Mouse (Mus musculus): ENCODE measurements at regions not wholly inside any gene's neighbourhood (a gene's known extent, or its start where the extent isn't known, plus 50 kb on each side); places are given as distances from the start of the nearest gene placed in this dataset.
A peak's percentile ranks its signal among the peaks of the same experiment; 100 is the strongest.

DNA sequence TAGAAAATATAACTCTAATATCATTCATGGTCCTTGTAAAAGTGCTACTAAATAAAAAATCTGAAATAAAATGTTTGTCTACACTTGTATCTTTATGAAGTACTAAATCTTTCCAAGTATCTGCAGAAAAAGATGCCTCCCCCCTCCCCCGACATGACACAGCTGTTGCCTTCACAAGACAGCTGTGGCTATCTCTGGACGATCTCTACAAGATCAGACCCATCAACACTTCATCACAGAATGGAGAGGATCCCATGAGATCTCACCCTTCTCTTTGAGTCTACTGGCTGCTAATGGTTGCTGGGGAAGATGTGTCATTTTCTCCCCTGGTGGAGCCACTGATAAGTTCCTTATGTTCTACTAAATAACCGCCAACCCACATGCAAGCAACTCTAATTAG is 116.0 kb upstream of the Dab2 start:
- DNase-seq (ENCODE audit: low spot score in 2 of 2), result no peak

DNA sequence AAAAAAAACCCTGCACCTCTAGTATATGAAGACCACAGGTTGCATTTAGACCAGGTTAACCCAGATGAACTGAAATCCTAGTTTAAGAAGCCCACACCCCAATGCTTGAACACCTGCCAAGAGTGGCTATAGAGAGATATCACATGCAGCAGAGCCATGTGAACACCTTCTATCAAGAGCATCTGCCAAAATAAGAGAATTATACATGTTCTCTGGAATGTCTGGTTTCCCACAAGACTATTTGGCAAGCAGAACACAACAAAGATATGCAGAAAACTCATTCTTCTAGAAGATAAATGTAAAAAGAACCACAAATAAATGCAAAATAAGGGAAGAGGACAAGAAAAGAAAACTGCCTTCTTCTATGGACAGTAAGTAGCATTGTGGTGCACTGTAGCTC is 107.7 kb upstream of the Dab2 start:
- DNase-seq (ENCODE audit: low spot score in 2 of 2), result no peak

DNA sequence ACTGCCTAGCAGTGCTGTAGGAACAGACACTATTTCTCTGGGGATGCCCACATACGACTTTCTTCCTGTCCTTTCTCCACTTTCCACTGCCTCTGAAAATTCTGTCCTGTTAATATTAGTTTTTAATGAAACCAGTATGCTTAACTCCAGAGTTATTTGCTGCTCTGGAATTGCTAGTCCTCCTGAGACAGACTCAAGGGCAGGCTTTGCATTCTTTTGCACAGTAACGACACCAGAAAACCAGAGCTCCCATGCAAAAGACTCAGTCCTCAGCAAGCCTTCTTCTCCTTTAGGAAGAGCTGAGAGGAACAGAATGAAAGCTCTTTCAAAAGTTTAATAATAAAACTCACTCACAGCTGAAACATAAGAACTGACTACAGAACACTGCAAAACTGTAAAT is 92.3 kb upstream of the Dab2 start:
- DNase-seq (ENCODE audit: low spot score in 2 of 2), result no peak

DNA sequence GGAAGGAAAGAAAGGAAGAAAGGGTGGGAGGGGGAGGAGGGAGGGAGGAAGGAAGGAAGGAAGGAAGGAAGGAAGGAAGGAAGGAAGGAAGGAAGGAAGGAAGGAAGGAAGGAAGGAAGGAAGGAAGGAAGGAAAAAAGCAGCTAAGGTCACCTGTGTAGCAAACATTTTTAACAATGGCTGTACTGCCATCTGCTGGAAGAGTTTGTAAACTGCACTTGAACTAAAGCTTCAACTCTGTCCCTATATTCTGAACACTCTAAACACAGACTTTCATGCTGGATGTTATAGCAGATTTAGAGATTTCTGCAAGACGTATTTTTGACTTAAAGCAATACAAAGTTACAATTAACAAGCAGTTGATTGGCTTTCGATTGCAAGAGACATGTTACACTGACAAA is 90.3 kb upstream of the Dab2 start:
- no peak for DNase-seq (ENCODE audit: low spot score in 2 of 2)

DNA sequence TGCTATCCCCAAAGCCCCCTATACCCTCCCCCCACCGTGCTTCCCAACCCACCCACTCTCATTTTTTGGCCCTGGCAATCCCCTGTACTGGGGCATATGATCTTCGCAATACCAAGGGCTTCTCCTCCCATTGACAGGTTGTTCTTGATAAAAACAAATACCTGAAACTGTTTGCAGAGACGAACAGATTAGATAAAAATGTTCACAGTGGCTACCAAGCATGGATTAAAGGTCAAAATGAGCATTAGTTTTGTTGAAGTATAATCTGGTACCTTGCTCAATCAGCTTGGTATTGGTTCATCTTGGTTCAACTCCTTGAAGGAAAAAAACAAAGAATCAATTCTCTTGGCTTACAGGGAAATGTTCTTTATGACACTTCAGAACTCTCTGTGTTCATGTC is 81.5 kb upstream of the Dab2 start:
- no peak for DNase-seq (ENCODE audit: low spot score in 2 of 2)

DNA sequence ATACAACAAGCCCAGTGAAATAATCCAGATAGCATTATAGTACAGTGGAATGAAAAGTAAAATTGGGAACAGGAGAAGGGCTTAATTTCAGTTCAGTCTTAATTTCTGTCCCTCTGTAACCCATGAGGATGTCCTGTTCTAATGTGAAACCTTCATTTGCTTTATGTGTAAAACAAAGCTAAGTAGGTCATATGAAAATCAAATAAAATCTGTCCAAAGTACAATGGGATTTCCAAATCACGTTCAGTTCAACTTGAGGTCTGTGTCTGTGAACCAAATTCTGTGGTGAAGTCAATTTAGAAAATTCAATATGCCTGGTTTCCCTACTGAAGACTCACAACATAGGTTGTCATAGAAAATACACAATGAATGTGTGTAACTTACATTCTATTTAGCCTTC is 74.4 kb upstream of the Dab2 start:
- no peak for DNase-seq (ENCODE audit: low spot score in 2 of 2)

DNA sequence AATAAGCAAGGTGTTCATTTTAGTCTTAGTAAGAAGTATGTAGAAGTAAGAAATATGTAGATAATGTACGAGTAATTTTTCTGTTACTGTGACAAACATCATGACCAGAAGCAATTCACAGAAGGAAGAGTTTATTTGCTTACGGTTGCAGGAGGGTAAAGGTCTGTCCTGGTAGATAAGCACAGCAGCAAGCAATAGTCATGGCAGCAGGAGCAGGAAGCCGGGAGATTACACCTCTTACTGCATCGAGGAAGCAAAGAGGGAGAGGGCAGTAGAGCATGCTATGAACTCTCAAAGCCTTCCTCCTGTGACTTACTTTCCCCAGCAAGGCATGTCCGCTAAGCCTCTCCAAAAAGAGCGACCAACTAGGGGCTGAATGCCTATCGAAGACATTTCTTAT is 69.0 kb upstream of the Dab2 start:
- DNase-seq (ENCODE audit: low spot score in 2 of 2), result no peak

DNA sequence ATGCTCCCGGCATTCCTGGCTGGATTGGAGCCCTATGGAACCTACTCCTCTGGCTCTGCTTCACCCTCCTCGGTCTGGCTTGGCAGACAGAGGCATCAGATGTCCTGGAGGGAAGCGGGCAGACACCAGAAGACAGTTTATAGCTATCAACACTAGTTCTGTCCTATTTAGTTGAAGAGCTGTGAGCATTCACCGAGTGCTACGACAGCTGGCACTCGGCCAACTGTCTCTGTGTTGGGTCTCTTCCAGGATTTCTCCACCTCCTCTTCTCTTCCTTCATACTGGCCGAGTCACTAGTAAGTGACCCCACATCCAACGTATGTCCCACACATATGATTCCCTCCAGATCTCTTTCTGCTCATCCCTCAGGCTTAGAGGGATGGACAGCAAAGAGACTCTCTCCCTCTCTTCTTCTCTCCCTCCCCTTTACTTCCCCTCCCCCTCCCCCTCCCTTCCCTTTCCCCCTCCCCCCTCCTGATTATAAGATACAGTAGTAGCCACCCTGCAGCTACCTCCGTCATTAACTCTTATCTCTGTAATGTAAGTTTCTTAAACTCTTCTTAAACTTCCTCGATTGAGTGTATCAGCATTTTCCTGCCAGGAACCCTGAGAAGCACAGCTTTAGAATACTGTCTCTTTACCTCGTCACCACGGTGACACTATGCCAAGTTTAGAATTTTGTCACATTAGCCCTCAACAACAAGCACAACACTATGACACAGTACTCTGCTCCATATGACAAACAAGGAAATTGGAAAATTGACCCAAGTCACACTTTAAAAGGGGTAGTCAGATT is 68.1 kb upstream of the Dab2 start:
- DNase-seq (ENCODE audit: low spot score in 2 of 2), result no peak

DNA sequence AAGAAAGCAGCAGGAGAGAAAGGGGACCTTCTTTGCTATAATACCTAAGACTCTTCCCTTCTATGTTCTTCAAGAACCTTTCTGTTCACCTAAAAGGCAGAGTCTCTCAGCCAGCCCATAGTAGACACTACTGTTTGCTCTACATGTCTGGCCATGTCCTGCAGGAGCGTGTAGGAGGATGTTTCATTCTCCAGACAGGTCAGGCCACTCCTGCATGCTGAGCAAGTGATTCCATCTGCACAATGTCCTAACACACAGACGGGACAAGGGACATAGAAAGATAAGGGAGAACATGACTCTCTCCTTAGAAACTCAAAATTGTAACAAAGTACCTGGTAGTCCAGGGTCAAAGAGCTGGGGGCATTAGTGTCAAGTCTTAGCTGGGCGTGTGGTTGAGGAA is 66.0 kb upstream of the Dab2 start:
- peak in 1 of 2 experiments; percentile 53 for DNase-seq (ENCODE audit: low spot score in 2 of 2)

DNA sequence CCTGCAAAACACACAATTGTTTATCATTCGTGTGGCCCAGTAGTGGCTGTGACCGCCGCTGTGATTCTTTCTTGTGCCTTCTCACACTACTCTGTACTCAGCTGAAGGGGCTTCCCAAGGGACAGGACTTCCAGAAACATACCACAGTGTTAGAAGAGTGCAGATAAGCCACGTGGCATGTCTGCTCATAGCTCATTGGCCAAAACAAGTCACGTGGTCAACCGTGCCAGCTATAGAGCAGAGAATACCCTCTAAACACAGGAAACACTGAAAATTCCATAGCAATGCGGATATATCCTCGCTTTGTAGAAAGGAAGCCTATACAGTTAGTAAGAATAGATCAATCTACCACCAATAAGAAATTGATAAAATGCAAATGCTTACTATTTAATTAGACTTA is 63.0 kb upstream of the Dab2 start:
- no peak for DNase-seq (ENCODE audit: low spot score in 2 of 2)

DNA sequence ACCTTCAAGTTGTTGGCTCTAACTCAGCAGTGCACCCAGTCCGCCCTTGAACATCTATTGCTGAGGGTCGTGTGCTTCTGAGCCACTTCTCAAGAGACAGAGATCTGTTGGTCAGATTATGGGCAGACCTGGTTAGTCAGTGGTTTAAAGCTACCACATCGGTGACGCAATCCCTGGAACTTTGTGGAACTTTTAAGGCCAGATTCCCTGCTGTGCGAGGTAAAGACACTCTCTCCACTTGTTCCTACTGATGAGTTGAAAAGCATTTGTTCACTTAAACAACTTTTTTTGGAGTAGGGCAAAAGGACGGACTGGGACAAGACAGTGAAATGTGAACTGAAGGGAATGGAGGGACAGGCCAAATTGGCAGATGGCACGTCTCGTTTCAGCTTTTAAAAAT is 61.9 kb upstream of the Dab2 start:
- DNase-seq (ENCODE audit: low spot score in 2 of 2), result no peak

DNA sequence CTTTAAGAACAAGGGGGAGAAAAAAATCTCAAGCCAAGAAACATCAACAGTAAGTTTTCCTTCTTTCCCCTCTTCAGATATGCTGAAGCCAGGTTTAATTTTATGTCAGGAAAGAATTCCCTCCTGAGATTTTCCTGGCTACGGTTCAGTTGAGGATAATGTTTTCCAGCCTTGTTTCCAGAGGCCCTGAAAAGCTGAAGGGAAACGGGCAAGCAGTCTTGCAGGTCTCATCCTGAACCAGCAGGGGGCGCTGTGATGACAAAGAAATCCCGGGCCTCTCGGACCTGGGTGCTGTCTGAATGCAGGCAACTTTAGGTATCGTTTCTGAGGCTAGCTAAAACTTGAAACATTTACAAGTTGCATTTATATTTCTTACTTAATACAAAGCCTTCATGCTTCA is 61.5 kb upstream of the Dab2 start:
- DNase-seq (ENCODE audit: low spot score in 2 of 2), result peak; percentile 53 to 77

DNA sequence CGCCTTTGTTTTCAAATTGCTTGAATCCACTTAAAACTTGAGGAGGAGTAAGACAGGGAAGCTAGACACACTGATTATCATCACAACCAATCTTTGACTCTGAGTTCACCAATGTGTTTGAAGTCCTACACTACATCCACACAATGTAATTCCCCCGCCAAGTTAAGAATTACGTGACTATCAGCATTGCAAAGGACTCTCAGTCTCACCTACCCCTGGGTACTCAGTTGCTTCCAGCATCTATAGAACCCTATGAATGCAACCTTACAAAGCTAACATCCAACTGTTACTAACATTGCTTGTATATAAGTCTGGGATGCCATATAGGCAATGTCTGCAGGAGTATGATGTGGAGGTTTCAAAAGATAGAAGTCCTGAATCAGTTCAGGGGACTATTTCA is 60.8 kb upstream of the Dab2 start:
- DNase-seq (ENCODE audit: low spot score in 2 of 2), result no peak

DNA sequence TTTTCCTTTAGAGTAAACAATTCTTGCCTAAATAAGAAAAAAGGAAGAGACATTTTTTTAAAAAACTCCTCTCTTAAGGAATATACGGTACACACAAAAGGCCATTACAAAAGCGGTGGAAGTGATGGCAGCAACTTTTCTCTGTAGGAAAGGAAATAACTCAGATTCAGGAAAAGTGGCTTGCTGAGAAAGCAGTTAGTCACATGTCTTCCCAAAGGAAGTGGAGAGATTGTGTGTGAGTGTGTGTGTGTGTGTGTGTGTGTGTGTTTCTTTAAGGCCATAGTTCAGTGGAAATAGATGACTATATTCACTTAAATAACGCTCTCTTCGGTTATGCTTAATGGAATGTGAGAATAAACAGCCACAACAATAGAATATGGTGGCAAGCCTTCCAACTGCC is 57.5 kb upstream of the Dab2 start:
- no peak for DNase-seq (ENCODE audit: low spot score in 2 of 2)

DNA sequence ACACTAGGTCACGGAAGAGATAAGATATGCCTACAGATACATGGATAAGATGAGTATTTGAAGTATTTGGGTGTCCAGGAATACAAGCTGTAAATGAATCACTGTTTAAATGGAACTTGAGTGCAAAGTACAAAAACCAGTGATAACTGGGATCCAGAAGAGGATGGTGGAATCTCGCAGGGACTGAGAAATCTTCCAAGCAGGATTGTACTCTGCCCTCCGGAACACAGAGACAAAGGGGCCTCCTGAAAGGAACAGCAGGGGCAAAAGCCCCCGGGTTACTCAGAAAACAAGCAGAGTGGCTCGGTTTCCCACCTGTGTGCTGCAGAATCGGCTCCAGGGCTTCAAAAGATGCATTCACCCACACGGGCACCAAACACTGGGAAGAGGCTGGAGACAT is 55.2 kb upstream of the Dab2 start:
- DNase-seq (ENCODE audit: low spot score in 2 of 2), result no peak

DNA sequence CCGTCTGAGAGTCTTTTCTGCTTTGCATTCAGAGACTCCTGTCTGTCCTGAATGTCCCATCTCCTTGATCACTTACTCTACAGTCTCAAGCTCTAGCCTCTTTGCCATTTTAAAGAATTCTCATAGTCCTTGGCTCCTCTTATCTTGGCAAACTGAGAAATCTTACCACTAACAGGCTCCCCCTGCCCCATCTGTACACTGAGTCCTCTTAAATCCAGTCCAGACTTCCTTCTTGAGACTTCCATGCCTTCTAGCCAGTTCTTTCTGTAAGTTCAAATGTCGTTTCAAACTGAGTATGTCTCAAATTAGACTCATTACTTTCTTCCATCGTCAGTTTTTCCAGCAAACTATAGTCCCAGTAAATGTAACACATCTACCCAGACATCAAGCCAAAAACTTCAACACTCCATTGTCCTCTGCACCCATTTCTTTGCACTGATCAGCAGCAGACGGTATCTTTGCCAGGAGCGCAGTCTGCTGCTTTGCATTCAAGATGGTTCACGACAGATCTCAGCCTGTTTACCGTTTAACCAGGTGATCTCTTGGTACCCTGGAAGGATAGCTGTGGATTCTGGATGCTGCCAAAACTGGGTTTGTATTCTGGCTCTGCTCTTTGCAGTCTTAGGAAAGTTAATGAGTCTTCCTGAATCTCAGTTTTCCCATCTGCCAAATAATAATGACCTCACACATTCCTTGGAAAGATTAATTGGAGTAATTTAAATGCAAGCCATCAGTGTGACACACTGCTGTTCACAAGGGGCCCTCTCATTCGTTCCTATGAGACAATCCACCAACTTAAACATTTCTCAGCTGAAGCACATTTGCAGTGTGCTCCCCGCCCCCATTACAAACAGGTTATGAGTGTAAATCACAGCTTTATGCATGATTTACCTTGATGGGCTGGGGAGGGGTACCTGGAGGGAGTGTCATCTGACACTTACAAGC is 53.4 kb upstream of the Dab2 start:
- no peak for DNase-seq (ENCODE audit: low spot score in 2 of 2)

DNA sequence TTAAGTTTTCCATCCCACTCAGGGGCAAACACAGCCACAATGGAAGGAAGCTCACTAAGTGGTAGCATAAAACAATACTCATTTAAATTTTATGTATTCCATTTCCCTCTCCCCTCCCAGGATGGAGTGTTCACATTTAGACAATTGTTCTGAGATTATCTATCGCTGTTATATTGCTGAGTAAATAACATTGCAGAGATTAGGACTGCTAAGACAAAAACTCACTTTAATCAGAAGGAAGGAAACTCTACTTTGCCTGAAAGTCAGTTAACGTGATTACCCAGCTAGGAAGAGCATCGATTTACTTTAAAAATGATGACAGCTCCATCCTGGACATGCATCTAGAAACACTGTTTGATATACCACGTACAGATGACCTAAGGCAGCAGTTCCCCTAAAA is 51.1 kb upstream of the Dab2 start:
- no peak for DNase-seq (ENCODE audit: low spot score in 2 of 2)

Measured in urinary bladder, adult 18-20 months (tissue).